Mouse (Mus musculus) E14TG2a.4 (cell line): ENCODE results near the gene Zfp27.

ENCODE experiments used
- CTCF ChIP-seq: conservative IDR thresholded peaks from 2 replicates; pipeline ENCODE4 v1.5.1; 2014; ENCODE audit warnings: low read length
- NANOG ChIP-seq: IDR thresholded peaks from 2 replicates; pipeline ENCODE4 v1.6.1; 2014; ENCODE audit warnings: borderline replicate concordance, low read length, mixed read lengths
- POU5F1 ChIP-seq: IDR thresholded peaks from 2 replicates; pipeline ENCODE4 v1.6.1; 2014; ENCODE audit warnings: low read length, borderline replicate concordance

- TF ChIP-seq CTCF (no peak), NANOG (peak; percentile 81; the same call in 1 of the 2 replicates), POU5F1 (no peak)
Observed at GRCm38 (mm10) chr7:29942740-29943139, 36.4 kb upstream of the Zfp27 start.
